Mouse (Mus musculus) urinary bladder, postnatal 4 days (tissue): ENCODE data around the gene Ssr3.
"Not testable (repeated sequence)": the region's sequence is repeated elsewhere in the genome, so short reads cannot be mapped to it uniquely, and the experiment has no call there.

Experiments used
- DNase-seq, 2 experiments: peaks; one replicate each; pipeline ENCODE4 v3.0.0; 2021 to 2022; ENCODE audit warnings: low spot score in 2 of 2

The Ssr3 gene

GRCm38 (mm10) chr3:65392421-65392817 is at the start of gene Ssr3:
Gene Ssr3, minus strand, starts transcription at chr3:65392623.
- peak; percentile 96 for DNase-seq

- peak in 1 of 2 experiments; percentile 34 for DNase-seq
These were observed 49.2 kb upstream of the Ssr3 start for GRCm38 (mm10) chr3:65441586-65442111.

GRCm38 (mm10) chr3:65438511-65439228 is 46.2 kb upstream of the Ssr3 start:
- DNase-seq = no peak

- no peak for DNase-seq
These were observed 43.4 kb upstream of the Ssr3 start for GRCm38 (mm10) chr3:65435812-65436211.

GRCm38 (mm10) chr3:65435101-65435571 is 42.7 kb upstream of the Ssr3 start:
- no peak for DNase-seq

- DNase-seq = no peak
These were observed 39.8 kb upstream of the Ssr3 start for GRCm38 (mm10) chr3:65432236-65432635.

GRCm38 (mm10) chr3:65419706-65420105 is 27.3 kb upstream of the Ssr3 start:
- DNase-seq = no peak

GRCm38 (mm10) chr3:65417913-65418594 is 25.6 kb upstream of the Ssr3 start:
- DNase-seq = no peak

GRCm38 (mm10) chr3:65416571-65416970 is 24.1 kb upstream of the Ssr3 start:
- DNase-seq = no peak

- no peak for DNase-seq
These were observed 15.5 kb upstream of the Ssr3 start for GRCm38 (mm10) chr3:65407891-65408290.

- no peak for DNase-seq
These were observed 13.4 kb upstream of the Ssr3 start for GRCm38 (mm10) chr3:65405781-65406180.

GRCm38 (mm10) chr3:65397566-65397965 is 5.1 kb upstream of the Ssr3 start:
- DNase-seq = no peak

- DNase-seq = no peak
These were observed 4.5 kb upstream of the Ssr3 start for GRCm38 (mm10) chr3:65396835-65397504.

GRCm38 (mm10) chr3:65395111-65395510 is 2.7 kb upstream of the Ssr3 start:
- not testable (repeated sequence) for DNase-seq

- DNase-seq = peak in 1 of 2 experiments; percentile 19
These were observed 521 bp downstream of the Ssr3 start for GRCm38 (mm10) chr3:65391784-65392420.

GRCm38 (mm10) chr3:65391222-65391783 is 1.1 kb downstream of the Ssr3 start:
- DNase-seq = no peak

GRCm38 (mm10) chr3:65385771-65386170 is 6.7 kb downstream of the Ssr3 start:
- no peak for DNase-seq

- DNase-seq = no peak
These were observed 8.0 kb downstream of the Ssr3 start for GRCm38 (mm10) chr3:65384431-65384830.

GRCm38 (mm10) chr3:65381094-65381493 is 11.3 kb downstream of the Ssr3 start:
- no peak for DNase-seq

GRCm38 (mm10) chr3:65379884-65380539 is 12.4 kb downstream of the Ssr3 start:
- no peak for DNase-seq

- no peak for DNase-seq
These were observed 13.7 kb downstream of the Ssr3 start for GRCm38 (mm10) chr3:65378724-65379123.
